Mouse (Mus musculus): ENCODE data around the gene Sh3d21. TPM values are rescaled to one million over a fixed set of nuclear protein-coding genes. Genes with fewer than 3 reads are reported as not detected.

The Sh3d21 gene
- total RNA-seq, 2 experiments from 2014 or later: 4.2 to 4.3 TPM

DNA sequence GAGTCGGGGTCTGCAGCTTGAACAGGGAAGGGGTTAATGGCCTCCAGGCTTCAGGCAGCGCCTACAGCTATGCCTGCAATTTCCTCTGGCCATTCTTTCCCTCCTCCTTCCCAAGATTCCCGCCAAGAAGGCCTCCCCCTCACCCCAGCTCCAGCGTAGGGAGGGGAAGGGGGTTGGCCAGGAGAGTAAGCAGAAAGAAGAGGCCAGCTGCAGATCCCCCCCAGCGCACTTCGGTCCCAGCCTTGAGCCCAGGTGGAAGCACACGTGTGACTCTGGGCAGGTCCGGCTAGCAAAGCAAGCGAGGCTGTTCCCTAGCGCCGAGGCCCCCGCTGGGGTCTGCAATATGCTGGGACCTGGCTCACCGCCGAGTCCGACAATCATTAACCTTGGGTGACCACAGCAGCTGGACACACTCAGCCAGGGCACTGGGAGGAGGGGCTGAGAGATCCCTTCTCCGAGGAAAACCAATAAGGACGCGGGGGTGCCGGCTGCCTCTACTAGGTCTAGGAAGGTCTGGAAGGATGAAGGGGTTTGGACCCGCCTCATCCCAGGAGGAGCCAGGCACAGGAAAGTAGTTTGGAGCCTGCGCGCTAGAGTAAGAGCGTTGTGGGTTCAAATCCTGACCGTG is 15.6 kb downstream of the Sh3d21 start, which contains the start of gene Eva1b:
Gene Eva1b, plus strand, starts transcription at position 212 of the 628 bp plus-strand sequence.
- no peak for DNase-seq (ENCODE audit: low spot score in 2 of 2)

DNA sequence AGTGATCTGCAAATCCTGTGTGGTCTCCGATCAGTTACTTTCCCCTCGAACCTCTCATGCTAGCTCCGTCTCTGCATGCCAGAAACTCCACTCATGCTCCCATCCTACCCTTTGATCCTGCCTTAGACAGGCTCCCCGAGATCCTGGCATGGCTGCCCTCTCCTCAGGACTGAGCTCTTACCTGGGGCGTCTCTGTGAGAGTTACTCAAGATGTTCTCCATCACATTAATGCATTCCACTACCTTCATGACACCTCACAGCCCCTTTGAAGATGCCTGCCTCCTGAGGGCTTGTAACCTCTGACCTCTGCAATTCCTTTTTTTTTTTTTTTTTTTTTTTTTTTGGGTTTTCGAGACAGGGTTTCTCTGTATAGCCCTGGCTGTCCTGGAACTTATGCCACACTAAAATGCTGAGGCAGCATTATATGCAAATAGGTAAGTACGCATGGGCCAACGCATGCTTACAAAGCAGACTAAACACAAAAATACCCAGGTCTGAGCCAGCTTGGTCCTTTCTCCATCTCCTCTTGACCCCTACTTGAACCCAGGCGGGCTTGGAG is 16.2 kb downstream of the Sh3d21 start:
- DNase-seq (ENCODE audit: low spot score in 2 of 2): no peak

DNA sequence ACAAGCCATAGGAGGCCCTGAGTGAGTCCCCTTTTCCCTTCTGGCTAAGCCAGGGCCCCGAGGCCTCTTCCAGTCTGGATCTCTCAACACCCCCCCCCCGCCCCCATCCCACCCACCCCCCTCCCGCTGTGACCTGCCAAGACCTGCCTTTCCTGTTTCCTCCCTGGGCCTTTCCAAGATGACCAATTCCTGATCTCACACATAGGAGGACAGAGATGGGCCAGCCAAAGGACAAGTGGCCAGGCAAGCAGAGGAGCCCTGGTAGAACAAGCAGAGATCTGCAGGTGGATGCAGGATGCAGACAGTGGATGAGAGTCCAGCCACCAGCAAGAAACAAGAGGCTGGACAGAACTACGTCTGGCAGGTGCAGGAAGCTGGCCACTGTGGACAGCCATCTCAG is 17.9 kb downstream of the Sh3d21 start:
- no peak for DNase-seq (ENCODE audit: low spot score in 2 of 2)

DNA sequence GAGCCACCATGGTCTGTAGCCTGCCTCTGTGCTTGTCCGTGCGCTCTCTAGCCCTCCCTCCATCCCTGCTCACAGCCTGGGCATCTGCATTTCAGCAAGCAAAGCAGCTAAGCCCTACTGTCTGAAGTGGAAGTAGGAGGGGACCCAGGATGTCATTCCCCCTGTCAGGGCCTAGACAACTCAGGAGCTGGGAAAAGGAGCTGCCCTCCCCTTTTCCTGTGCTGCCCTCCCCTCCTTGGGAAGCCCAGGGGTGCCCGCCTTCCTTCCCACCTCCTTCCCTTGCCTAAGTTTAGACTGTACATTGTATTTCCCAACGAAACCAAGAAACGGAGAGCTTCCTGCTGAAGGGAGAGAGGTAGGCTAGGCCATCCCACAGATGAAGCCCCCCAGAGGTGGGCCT is 22.3 kb downstream of the Sh3d21 start:
- DNase-seq (ENCODE audit: low spot score in 2 of 2): no peak

DNA sequence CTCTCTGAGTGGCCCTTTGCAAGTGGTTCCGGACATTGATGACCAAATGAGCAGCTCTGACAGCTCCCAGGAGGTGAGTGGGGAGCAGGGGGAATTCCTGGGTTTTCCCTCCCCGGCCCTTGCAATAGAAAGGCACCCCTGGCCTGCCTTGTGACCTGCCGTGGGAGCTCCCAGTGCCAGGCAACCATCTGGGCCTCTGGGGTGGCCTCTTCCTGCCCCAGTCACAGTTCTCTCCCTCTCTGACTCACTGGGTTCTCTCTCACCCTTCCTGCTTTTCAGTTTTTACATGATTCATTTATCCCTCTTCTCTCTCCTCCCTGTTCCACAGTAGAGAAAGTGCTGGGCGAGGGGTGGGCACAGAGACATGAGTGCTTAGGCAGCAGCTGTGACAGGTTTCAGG is 25.5 kb downstream of the Sh3d21 start:
- no peak for DNase-seq (ENCODE audit: low spot score in 2 of 2)

DNA sequence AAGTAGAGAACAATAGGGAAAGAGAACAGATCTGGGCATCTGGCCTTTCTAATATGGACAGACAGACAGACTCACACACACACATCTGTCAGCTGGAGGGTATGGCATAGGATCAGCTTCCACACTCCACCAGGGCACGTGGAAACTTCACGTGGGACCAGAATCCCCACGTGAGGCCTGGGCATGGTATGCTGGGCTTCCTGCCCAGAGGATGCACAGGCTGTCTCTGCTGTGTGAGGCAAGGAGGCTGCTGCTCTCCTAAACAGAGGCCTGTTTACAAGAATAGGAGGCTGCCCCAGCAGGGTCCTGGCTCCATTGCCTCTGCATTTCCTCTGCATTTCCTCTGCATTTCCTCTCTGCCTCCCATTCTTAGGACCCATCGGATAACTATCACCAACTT is 28.7 kb downstream of the Sh3d21 start:
- DNase-seq (ENCODE audit: low spot score in 2 of 2): no peak

DNA sequence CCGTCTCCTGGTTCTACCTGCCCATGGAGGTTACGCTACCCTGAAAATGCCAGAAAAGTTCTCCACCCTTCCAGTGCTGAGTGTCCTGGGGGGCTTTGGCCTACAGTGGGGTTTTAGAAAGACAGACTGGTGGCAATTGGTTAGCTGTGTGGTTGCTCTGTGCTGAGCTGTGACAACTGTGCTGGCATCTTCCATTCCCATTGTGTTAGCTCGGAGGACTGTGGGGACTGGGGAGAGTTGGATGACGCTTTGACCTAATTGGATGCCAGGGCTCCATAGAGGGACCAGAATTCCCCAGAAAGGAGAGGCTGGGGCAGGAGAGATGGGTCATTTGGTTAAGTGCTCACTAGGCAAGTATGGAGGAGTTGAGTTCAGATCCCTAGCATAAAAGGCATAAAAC is 29.1 kb downstream of the Sh3d21 start:
- DNase-seq (ENCODE audit: low spot score in 2 of 2): no peak

DNA sequence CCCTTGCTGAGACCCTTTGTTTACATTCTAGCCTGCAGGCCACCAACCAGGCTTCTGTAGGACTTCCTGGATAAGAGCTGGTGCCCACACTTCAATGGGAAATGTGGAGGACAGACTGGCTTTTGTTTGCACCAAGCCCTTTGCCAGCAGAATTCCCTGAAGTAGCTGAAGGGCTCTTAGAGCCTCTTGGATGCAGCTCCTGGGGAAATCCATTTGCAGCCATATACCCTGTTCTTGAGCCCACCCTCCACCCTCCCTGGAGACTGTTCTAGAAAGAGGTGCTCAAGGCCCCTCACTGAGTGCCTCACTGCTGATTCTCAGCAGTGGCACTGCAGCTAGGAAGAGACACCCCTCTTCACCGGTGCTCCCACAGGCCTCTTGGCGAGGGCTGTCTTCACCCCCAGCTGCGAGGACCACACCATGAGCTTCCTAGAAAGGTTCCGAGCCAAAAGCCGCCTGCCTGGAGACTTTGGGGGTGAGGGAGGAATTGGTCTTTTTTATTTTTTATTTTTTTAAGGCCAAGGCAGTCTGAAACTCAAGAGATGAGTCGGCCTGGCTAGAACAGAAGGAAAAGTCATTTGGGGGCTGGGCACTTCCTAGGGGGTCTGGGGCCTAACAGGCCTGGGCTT is 30.5 kb downstream of the Sh3d21 start:
- DNase-seq (ENCODE audit: low spot score in 2 of 2): no peak

DNA sequence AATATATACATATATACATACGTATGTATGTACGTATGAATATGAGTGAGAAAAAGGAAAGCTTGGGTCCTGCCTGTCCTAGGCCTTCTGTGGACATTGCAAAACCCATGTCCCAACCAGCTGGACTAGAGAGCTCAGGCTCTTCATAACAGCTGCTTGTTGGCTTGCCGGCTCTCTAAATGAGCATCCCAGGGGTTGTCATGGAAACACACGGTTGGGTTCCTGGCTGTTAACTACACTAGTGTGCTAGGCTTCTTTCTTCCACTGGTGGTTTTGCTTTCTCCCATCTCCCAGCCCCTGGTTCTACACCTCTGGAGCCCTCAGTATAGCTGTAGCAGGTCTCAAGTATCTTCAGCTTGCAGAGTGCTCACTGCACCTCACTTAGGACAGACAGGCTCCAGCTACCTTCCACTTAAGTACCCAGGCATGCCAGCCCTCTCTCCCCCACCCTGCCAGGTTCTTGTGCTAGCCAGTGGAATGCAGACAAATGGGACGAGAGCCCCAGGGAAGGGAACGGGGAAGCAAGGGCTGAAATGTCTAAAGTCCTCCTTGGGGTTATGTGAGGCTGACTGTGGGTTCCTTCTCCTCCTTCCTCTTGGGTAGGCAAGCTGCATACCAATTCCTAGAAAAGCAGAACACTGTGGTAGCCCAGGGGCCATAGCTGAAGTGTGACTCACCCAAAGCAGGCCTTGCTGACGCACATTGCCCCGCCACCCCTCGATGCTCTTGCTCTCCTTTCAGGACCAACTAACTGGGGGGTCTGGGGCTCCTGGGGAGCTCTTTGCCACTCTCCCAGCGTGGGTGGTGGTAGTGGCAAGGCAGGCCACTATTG is 31.8 kb downstream of the Sh3d21 start:
- DNase-seq (ENCODE audit: low spot score in 2 of 2): no peak

DNA sequence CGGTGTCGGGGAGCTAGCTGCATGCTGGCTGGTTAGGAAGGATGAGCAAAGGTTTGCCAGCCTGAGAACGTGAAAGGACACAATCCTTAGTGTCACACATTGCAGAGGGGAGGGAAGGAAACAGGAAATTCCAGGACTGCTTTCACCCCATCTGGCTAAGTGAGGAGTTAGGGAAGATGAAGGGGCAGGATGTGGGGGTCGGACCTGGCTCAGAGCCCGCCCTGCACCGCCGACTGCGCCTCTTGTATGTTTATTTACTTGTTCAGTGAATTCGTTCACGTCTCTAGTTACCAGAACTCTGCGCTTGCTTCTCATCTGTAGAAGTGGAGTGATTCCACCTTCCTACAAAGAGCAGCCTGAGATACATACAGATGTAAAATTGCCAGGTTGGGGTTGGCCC is 32.8 kb downstream of the Sh3d21 start:
- DNase-seq (ENCODE audit: low spot score in 2 of 2): no peak

DNA sequence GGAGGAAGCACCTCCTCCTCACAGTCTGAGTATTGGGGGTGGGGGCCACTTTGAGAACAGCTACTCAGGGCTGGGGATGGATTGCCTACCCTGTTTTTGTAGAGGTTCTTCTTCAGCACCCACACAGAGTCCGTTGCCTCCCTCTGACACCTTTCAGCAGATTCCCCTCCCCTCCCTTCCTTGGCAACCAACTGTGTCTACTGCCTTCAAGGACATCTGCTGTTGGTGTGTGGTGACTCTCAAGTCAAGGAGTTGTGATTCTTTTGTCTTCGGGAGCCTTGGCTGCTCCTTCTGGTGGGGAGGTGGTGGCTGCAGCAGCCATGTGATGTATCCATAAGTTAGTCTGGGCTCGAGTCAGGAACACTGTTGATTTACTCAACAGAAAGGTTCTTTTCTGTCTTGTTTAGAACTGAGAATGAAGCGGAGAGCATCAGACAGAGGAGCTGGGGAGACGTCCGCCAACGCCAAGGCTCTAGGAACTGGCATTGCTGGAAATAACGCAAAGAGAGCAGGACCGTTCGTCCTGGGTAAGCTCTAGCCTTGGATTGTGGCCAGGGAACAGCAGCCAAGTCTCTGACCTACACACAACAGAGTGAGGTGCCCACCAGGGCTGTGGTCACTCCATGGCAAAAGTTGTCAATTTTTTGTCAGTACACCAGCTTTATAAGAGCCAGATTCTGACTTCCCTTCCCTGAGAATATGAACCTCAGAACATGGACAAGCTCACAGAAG is 39.8 kb downstream of the Sh3d21 start:
- no peak for DNase-seq (ENCODE audit: low spot score in 2 of 2)

DNA sequence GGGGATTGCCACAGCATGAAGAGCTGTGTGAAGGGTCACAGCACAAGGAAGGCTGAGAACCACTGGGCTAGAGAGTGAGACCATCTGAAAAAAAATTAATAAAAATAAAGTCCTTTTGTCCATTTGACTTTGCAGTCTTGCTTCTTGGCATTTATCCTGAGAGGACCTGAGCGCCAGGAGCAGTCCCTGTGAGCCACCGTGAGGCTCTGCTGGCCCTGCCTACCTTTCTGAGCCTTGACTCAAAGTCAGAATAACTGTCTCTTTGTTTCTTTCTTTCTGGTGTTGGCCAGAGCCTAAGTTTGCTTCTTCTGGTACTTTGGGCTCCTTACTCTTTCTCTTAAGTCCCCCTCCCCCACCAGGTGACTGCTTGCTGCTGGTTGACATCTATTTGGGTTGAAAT is 42.8 kb downstream of the Sh3d21 start:
- DNase-seq (ENCODE audit: low spot score in 2 of 2): no peak

DNA sequence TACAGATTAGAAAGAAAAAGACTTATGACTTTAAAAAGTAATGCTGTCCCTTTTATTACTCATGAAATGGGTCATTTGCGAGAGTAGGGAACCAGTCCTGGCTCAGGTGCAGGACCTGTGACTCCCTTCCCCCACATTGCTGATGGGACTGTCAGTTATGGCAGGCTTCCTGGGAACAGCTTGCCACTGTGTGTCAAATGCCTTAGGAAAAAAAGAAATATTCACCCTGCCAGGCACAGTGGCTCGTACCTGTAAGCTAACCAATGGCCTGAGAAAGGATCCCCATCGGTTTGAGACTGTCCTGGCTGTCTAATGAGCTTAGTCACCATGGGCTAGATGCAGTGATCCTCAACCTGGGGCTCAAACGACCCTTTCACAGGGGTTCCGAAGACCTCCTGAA is 43.2 kb downstream of the Sh3d21 start:
- no peak for DNase-seq (ENCODE audit: low spot score in 2 of 2)

DNA sequence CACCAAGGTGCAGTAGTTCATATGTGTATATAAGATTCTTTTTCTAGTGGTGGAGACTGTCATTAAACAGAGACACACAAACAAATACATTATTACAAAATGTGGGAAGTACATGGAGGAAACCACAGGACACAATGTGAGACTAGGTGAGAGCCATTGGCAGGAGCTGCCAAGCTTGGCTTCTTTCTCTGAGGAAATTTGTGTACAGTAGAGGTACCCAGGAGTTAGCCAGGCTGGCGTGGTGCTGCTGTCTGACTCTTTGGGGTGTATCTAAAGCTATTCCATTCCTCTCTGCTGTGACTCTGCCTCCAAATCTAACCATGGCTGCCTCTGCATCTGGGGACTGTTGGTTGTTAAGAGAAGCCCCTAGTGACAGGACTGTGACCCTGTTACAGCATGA is 44.2 kb downstream of the Sh3d21 start:
- no peak for DNase-seq (ENCODE audit: low spot score in 2 of 2)

DNA sequence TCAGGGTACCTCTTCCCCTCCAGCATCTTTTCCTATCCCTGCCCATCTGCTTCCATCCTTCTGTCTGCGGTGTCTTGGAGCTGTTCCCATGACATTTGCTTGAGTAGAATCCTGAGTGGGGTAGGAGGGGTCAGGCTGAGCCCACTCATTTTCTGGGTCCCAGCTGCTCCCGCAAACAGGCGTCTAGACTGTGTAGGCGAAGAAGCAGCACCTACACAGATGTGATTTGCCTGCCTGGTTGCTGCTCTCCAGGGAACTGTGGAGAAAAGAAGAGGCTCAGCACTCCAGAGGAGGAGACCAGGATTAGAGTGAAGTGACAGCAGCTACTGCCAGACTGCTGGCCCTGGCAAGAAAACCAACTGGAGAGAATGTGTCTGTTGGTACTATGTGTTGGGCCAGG is 44.6 kb downstream of the Sh3d21 start:
- no peak for DNase-seq (ENCODE audit: low spot score in 2 of 2)

DNA sequence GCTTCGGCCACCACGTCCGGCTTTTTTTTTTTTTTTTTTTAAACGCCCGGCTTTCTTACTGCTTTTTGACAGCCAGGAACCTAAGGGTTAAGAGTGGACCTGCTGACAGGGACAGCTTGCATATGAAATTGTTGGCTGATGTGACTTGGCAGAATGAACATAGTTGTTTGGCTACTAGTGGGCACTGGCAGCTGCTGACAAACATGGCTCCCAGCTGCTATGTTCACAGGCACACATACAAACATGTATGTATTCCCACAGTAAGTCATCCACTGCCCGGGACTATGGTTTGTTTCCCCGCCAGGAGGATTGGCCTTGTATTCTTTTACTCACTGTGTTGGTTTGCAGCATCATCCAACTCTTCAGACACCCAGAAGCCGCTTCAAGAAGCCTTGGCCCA is 46.2 kb downstream of the Sh3d21 start:
- DNase-seq (ENCODE audit: low spot score in 2 of 2): no peak

DNA sequence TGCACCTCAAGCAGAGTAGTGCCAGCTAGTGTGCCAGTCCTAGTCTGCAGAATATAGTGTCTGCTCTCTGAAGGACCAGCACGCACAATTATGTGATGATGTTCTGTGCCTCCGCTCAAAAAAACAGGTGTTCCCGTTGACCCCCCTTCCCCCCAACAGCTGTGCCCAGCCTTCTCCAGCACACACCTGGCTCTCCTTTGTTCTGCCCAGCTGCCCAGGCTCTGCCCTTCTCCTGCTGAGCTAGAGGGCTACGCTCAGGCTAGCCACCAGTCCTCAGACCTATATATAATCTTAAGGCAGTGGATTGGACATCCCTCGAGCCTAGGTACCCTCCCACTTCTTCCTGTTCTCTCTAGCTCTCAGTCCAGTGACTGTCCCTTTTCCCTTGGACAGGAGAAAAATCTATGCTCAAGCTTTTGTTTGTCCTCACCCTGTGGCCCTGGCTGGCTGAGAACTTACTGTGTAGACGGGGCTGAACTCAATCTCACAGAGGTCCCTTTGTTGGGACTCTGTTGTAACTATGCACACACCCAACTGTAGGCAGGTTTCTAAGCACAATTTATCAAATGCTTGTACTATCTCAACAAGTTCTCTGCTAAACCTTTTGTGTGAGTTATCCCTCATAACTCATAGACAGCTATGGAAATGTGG is 47.3 kb downstream of the Sh3d21 start:
- no peak for DNase-seq (ENCODE audit: low spot score in 2 of 2)

DNA sequence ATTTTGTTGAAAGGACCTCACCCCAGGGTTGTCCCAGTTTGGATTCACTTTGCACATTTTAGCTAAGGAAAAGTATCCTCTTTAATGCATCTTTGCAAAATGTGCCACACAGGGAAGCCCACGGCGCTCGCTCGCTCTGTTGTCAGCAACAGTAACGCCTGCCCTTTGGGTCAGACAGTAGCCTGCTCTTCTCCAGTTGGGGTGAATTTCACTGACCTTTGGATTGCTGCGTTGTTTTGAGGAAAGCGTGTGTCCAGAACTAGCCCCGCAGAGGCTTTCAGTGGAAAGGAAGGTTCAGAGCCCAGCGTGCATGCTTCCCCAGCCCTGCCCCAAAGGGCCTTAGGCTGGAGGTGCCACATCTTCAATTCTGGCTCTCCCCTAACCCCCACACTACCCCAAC is 47.9 kb downstream of the Sh3d21 start:
- DNase-seq (ENCODE audit: low spot score in 2 of 2): no peak

DNA sequence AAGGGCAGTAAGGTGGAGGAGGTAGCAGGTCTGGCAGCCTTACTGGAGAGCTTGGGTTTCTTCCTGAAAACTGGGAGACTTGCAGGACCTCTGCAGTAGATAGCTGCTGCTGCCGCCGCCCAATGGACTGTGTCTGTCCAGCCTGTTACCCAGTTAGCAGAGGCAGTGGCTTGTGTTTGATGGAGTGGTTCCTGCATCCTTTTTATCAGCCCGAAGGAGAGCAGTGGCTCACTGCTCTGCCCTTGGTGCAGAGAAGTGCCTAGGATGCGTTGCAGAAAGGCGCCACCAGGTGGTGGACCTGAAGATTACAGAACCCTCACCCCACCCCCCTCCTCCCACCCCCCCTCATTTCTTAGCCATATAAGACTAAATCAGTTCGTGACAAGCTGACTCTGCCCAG is 49.3 kb downstream of the Sh3d21 start:
- peak in 1 of 2 experiments; percentile 39 for DNase-seq (ENCODE audit: low spot score in 2 of 2)

DNA sequence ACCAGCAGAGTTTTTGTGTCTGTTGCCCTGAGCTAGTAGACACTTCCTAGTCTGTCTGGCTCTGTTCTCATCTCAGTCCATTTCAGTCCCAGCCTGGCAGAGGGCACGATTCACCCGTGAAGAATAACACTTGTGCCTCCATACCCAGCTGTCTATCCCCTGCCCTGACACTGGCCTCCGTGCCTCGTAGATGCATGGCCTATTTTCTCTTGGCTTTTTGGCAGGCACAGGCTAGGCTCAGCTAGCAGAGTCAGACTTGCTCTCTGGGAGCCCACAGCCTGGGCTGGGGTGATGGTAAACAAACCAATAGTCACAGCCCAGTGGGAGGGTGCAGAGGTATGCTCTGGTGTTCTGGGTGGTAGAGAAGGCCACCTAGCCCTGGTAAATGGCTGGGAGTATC is 50.0 kb downstream of the Sh3d21 start:
- no peak for DNase-seq (ENCODE audit: low spot score in 2 of 2)

DNA sequence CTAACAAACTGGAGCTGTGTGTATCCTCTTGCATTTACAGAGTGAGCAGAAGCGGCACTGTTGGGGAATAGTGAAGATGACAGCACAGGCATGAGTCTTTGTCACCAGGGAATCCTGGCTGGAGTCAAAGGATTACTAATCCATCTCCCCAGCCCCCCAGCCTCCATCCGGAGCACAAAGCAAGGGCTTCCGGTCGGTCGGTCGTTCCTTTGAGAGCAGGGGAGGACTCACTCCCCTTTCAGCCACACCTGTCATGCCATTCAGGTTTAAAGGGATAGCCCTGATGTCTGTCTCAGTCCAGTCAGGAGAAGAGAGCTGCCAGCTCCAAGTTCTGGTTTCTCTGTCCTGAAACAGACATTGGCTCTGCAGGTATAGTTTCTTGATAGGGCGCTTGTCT is 52.1 kb downstream of the Sh3d21 start:
- DNase-seq (ENCODE audit: low spot score in 2 of 2): no peak
